Mouse (Mus musculus) heart, adult 2 months (tissue): ENCODE data around the gene Grhl1.

Experiments
- CTCF ChIP-seq: fragments of 200-600 bp; IDR thresholded peaks from 2 replicates; pipeline ENCODE4 v1.8.1; 2022; ENCODE audit warnings: antibody characterized with exemption, mild to moderate bottlenecking, moderate library complexity
- EP300 ChIP-seq: fragments of 200-500 bp; IDR thresholded peaks from 2 replicates; pipeline ENCODE4 v1.6.1; 2011; ENCODE audit warnings: low read depth, low read length, control low read depth; ENCODE audit not compliant: insufficient read depth
- POLR2A ChIP-seq: fragments of 200-500 bp; IDR thresholded peaks from 2 replicates; pipeline ENCODE4 v1.6.1; 2011; ENCODE audit warnings: mild to moderate bottlenecking, low read depth, low read length, control low read depth; ENCODE audit not compliant: insufficient read depth

GRCm38 (mm10) chr12:24626401-24626800, 54.3 kb downstream of the Grhl1 start:
- TF ChIP-seq EP300 (no peak), POLR2A (no peak), CTCF (no peak)
